Mouse (Mus musculus) MEL (cell line): ENCODE data around the gene Dlgap3.

Source experiments
- ETS1 ChIP-seq: IDR thresholded peaks from 2 replicates; pipeline ENCODE4 v1.6.1; 2012; ENCODE audit warnings: low read depth, mild to moderate bottlenecking, inconsistent platforms, low read length, improper control_type of control experiment, moderate library complexity
- MAFK ChIP-seq: IDR thresholded peaks from 2 replicates; pipeline ENCODE4 v1.6.1; 2011; ENCODE audit warnings: low read depth, mild to moderate bottlenecking, low read length, improper control_type of control experiment, borderline replicate concordance
- TCF12 ChIP-seq: IDR thresholded peaks from 2 replicates; pipeline ENCODE4 v1.6.1; 2014; ENCODE audit warnings: low read depth, mild to moderate bottlenecking, inconsistent platforms, low read length, improper control_type of control experiment, moderate library complexity
- ZMIZ1 ChIP-seq: IDR thresholded peaks from 2 replicates; pipeline ENCODE4 v1.6.1; 2012; ENCODE audit warnings: low read depth, mild to moderate bottlenecking, inconsistent platforms, low read length, improper control_type of control experiment, moderate library complexity

DNA sequence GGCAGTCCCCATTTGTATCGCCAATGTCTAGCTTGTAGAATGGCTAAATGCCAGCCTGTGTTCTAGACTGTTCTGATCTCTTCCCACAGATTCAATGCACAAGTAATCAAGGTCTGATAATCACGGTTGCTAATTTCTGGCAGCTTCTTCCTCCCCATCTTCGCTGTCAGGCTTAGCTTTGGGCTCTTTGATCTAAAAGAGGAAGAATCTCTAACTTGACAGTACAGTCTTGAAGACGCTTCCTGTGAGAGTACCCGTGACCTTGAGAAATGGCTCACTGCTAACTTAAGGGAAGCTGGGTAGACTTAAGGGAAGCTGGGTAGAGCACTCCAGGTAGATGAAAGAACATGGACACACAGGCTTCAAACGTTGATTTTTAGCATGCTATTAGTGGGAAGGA is 73.7 kb downstream of the Dlgap3 start:
- TF ChIP-seq ZMIZ1, result 0 out of 2 replicates have a peak, but pooled peaks have one; percentile 24
- peak; percentile 53; the same call in 1 of the 2 replicates for TF ChIP-seq ETS1
- TF ChIP-seq MAFK, result no peak
- TF ChIP-seq TCF12, result no peak
